Mouse (Mus musculus): ENCODE results near the gene Igflr1. TPM values are rescaled to one million over a fixed set of nuclear protein-coding genes. Genes with fewer than 3 reads are reported as not detected.

The Igflr1 gene
- polyA plus RNA-seq, 1 experiment, result 0.56 TPM

DNA sequence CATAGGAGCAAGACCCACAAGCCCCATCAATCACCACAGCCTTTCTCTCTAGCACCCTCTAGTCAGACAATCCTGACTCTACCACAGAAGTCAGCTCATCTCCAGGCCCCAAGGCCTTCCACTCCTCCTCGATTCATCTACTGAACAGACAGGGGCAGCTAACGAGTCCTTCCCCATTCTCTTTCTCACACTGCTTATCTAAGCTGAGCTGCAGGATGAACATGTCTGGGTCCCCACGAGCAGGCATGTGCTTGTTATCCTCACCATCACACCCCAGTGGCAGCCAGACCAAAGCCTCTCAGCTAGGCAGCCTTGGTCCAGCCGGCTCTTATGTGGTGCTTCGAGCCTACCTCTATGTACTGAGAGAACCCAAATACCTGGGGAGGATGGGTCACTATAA, 7.2 kb downstream of the Igflr1 start:
- no peak for TF ChIP-seq CEBPB (IDR thresholded peaks at IDR 0.05; ENCODE audit: low read depth)
- Histone ChIP-seq H3K27me3 (ENCODE audit: control insufficient read depth, insufficient read depth, insufficient read length) (no peaks in the 10 kb centered on the region), H3K36me3 (ENCODE audit: control insufficient read depth, insufficient read depth) (peaks cover 52% of the 10 kb centered on the region), H3K79me3 (ENCODE audit: low read depth) (no peaks in the 10 kb centered on the region), H3ac (ENCODE audit: control insufficient read depth, insufficient read length, low read depth) (no peak overlapping the region), H3K79me2 (ENCODE audit: control insufficient read depth, insufficient read depth) (no peaks in the 10 kb centered on the region), H3K4me3 (ENCODE audit: insufficient read depth, poor library complexity, severe bottlenecking) (no peak overlapping the region)

DNA sequence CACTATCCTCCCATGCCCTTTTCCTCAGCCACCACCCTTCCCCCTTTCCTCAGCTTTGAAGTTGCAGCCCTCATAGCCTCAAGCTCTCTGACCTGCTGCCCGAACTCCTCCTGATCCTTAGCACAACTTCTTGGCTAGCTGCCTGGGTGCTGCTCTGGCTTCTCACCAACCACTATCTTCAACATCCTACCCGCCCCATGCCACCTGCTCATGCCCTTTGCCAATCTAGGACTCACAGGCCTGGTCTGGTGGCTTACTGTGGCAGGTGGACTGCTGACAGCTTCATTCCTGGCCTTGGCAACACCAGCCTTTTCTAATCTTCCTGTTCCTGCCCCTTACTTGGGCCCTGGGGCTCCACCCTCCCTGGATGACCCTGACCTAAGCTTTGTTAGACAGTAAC, 7.7 kb downstream of the Igflr1 start:
- Histone ChIP-seq H3K79me3 (ENCODE audit: low read depth) (no peaks in the 10 kb centered on the region), H3K4me3 (ENCODE audit: insufficient read depth, poor library complexity, severe bottlenecking) (no peak overlapping the region), H3K27me3 (ENCODE audit: control insufficient read depth, insufficient read depth, insufficient read length) (no peaks in the 10 kb centered on the region), H3K79me2 (ENCODE audit: control insufficient read depth, insufficient read depth) (no peaks in the 10 kb centered on the region), H3ac (ENCODE audit: control insufficient read depth, insufficient read length, low read depth) (no peak overlapping the region), H3K36me3 (ENCODE audit: control insufficient read depth, insufficient read depth) (peaks cover 58% of the 10 kb centered on the region)
- TF ChIP-seq CTCF (IDR thresholded peaks at IDR 0.05; ENCODE audit: control insufficient read depth, insufficient read depth, insufficient read length) (no peak), CEBPB (IDR thresholded peaks at IDR 0.05; ENCODE audit: low read depth) (no peak), USF1 (IDR thresholded peaks at IDR 0.05; ENCODE audit: low read depth) (no peak), MYOD1 (IDR thresholded peaks at IDR 0.05; ENCODE audit: control insufficient read depth, insufficient read length, low read depth) (no peak), MYOG (IDR thresholded peaks at IDR 0.05; ENCODE audit: control insufficient read depth, extremely low read depth, insufficient read length) (no peak), MAX (IDR thresholded peaks at IDR 0.05) (no peak), FOSL1 (IDR thresholded peaks at IDR 0.05; ENCODE audit: insufficient read depth, low read length, poor library complexity, severe bottlenecking) (no peak)

DNA sequence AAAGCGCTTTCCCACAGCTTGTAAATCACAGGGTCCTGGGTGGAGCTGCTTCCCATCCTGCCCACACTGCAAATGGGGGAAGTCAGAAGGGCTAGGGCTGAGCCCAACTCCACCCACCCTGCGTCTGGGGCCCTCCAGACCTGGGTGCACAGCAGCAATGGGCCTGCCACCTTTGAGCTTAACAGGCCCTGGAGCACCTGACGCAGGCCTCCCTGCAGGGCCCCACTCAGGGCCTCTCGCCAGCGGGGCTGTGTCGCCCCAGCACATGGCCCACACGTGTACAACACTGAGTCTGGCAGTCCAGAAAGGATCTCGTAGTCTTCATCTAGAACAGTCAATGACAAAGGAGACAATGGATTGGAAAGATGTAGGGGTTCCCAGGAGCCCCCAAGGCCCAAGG, 14.7 kb downstream of the Igflr1 start:
- peaks cover 9% of the 10 kb centered on the region for H3K79me2 ChIP-seq (ENCODE audit: control insufficient read depth, insufficient read depth)
- no peaks in the 10 kb centered on the region for H3K27me3 ChIP-seq (ENCODE audit: control insufficient read depth, insufficient read depth, insufficient read length)

DNA sequence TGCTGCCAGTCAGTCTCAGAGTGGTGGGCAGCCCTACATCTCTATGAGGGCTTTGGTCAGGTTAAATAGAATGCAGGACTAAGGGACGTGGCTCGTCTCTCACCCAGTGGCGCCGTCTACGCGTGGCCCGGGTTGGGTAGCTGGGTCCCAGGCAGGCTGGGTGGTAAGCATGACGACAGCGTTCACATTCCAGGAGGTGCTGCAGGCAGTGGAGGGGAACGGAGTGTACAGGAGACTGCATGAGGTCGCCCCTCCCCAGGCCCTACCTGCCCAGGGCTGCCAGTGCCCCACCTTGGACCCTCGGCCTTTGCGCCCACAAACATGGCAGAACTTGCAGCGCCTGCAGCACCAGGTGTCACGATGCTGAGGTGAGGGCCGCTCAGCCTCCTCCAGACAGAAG, 16.3 kb downstream of the Igflr1 start:
- H3K27me3 ChIP-seq (ENCODE audit: control insufficient read depth, insufficient read depth, insufficient read length), result no peaks in the 10 kb centered on the region
- TF ChIP-seq MYOG (IDR thresholded peaks at IDR 0.05; ENCODE audit: control insufficient read depth, extremely low read depth, insufficient read length), result no peak
- no peak for TF ChIP-seq USF1 (IDR thresholded peaks at IDR 0.05; ENCODE audit: low read depth)
- TF ChIP-seq CTCF (IDR thresholded peaks at IDR 0.05; ENCODE audit: control insufficient read depth, insufficient read depth, insufficient read length), result no peak
- no peak for TF ChIP-seq MAX (IDR thresholded peaks at IDR 0.05)
- TF ChIP-seq MYOD1 (IDR thresholded peaks at IDR 0.05; ENCODE audit: control insufficient read depth, insufficient read length, low read depth), result no peak
- no peak for TF ChIP-seq FOSL1 (IDR thresholded peaks at IDR 0.05; ENCODE audit: insufficient read depth, low read length, poor library complexity, severe bottlenecking)
- TF ChIP-seq CEBPB (IDR thresholded peaks at IDR 0.05; ENCODE audit: low read depth), result no peak
- peaks cover 25% of the 10 kb centered on the region for H3K79me2 ChIP-seq (ENCODE audit: control insufficient read depth, insufficient read depth)
- H3ac ChIP-seq (ENCODE audit: control insufficient read depth, insufficient read length, low read depth), result no peak overlapping the region
- H3K36me3 ChIP-seq (ENCODE audit: control insufficient read depth, insufficient read depth), result peaks cover 71% of the 10 kb centered on the region
- no peak overlapping the region for H3K4me3 ChIP-seq (ENCODE audit: insufficient read depth, poor library complexity, severe bottlenecking)
- H3K79me3 ChIP-seq (ENCODE audit: low read depth), result peaks cover 5% of the 10 kb centered on the region

More for the DNA sequence above, 14.7 kb downstream of the Igflr1 start:
- Histone ChIP-seq H3ac (ENCODE audit: control insufficient read depth, insufficient read length, low read depth) (no peak overlapping the region), H3K36me3 (ENCODE audit: control insufficient read depth, insufficient read depth) (peaks cover 69% of the 10 kb centered on the region), H3K79me3 (ENCODE audit: low read depth) (no peaks in the 10 kb centered on the region), H3K4me3 (ENCODE audit: insufficient read depth, poor library complexity, severe bottlenecking) (no peak overlapping the region)
- TF ChIP-seq FOSL1 (IDR thresholded peaks at IDR 0.05; ENCODE audit: insufficient read depth, low read length, poor library complexity, severe bottlenecking) (no peak), MYOG (IDR thresholded peaks at IDR 0.05; ENCODE audit: control insufficient read depth, extremely low read depth, insufficient read length) (no peak), MYOD1 (IDR thresholded peaks at IDR 0.05; ENCODE audit: control insufficient read depth, insufficient read length, low read depth) (no peak), CTCF (IDR thresholded peaks at IDR 0.05; ENCODE audit: control insufficient read depth, insufficient read depth, insufficient read length) (no peak), MAX (IDR thresholded peaks at IDR 0.05) (no peak), CEBPB (IDR thresholded peaks at IDR 0.05; ENCODE audit: low read depth) (no peak), USF1 (IDR thresholded peaks at IDR 0.05; ENCODE audit: low read depth) (no peak)

DNA sequence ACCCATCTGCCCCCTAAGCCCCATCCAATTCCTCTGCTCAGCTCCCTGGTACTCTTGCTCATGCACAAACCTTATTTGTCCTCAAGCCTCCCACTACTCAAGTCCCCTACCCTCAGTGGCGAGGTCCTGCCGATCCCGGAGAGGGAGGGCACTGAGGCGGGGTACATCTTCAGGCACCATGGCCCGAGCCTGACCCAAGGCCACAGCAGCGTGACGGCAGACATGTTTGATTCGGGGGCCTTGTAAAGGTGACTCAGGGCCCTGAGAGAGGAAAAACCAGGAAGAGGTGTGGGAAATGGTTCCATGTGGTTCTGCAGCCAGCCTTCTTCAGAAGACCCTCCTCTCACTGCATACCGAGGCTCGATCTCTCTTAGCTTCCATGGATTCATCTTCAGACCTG, 19.1 kb downstream of the Igflr1 start:
- H3ac ChIP-seq (ENCODE audit: control insufficient read depth, insufficient read length, low read depth), result no peak overlapping the region
- peaks cover 44% of the 10 kb centered on the region for H3K79me2 ChIP-seq (ENCODE audit: control insufficient read depth, insufficient read depth)
- TF ChIP-seq CTCF (IDR thresholded peaks at IDR 0.05; ENCODE audit: control insufficient read depth, insufficient read depth, insufficient read length), result no peak
- no peak for TF ChIP-seq FOSL1 (IDR thresholded peaks at IDR 0.05; ENCODE audit: insufficient read depth, low read length, poor library complexity, severe bottlenecking)
- peaks cover 20% of the 10 kb centered on the region for H3K79me3 ChIP-seq (ENCODE audit: low read depth)
- H3K36me3 ChIP-seq (ENCODE audit: control insufficient read depth, insufficient read depth), result peaks cover 46% of the 10 kb centered on the region
- no peak overlapping the region for H3K4me3 ChIP-seq (ENCODE audit: insufficient read depth, poor library complexity, severe bottlenecking)
- H3K27me3 ChIP-seq (ENCODE audit: control insufficient read depth, insufficient read depth, insufficient read length), result no peaks in the 10 kb centered on the region

DNA sequence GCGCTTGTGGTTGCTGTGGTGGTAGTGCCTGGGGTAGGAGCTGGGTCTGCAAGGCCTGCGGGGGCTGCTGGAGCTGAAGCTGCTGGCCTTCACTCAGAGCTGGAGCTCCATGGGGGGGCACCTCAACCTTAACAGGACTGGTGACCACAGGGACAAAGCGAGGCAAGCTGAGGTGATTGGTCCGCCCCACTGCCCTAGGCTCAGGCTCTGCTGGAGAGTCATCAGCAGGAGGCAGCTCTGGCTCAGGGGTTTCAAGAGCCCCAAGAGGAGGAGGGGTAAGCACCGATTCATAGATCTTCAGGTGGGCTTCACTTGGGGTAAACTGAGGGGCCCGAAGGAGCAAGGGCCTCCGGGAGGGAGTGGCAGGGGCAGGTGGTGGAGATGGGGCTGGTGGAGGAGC, 19.9 kb downstream of the Igflr1 start:
- peaks cover 20% of the 10 kb centered on the region for H3K79me3 ChIP-seq (ENCODE audit: low read depth)
- no peak for TF ChIP-seq CEBPB (IDR thresholded peaks at IDR 0.05; ENCODE audit: low read depth)
- no peak for TF ChIP-seq USF1 (IDR thresholded peaks at IDR 0.05; ENCODE audit: low read depth)
- no peak for TF ChIP-seq CTCF (IDR thresholded peaks at IDR 0.05; ENCODE audit: control insufficient read depth, insufficient read depth, insufficient read length)
- no peak for TF ChIP-seq MAX (IDR thresholded peaks at IDR 0.05)
- TF ChIP-seq FOSL1 (IDR thresholded peaks at IDR 0.05; ENCODE audit: insufficient read depth, low read length, poor library complexity, severe bottlenecking), result no peak
- no peak overlapping the region for H3K4me3 ChIP-seq (ENCODE audit: insufficient read depth, poor library complexity, severe bottlenecking)
- no peak overlapping the region for H3ac ChIP-seq (ENCODE audit: control insufficient read depth, insufficient read length, low read depth)
- H3K79me2 ChIP-seq (ENCODE audit: control insufficient read depth, insufficient read depth), result peaks cover 44% of the 10 kb centered on the region
- no peaks in the 10 kb centered on the region for H3K27me3 ChIP-seq (ENCODE audit: control insufficient read depth, insufficient read depth, insufficient read length)
- H3K36me3 ChIP-seq (ENCODE audit: control insufficient read depth, insufficient read depth), result peaks cover 37% of the 10 kb centered on the region

Measured in C2C12 (cell line).